28 mouse cellular contexts compared by ENCODE assay signal in the genomic region with DNA sequence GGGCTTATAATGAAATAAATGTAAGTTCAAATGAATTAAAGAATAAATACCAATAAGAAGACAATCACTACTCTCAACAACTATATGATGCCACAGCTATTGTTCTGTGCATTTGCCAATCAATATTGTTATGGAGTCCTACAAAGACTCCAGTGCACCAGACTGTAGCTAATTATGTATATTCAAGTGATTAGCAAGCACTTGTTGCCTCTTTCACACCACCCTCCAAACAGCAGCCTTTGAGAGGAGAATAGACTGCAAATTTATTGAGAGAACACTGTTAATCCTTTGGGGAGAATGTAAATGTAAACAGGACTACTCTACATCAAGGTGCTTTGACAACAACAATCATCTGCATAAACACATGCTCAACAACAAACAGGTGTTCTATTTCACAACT.
"Had no signal": no experiment of that assay in that cellular context is flagged by ENCODE, and none has a peak within 500 bp of the region (broad histone marks: within the 10 kb centered on the region; RNA-seq: fewer than 3 reads in every experiment).

No protein-coding gene starts in this region.

- H3K36me3 ChIP-seq: heart, embryonic 10.5 days; heart, embryonic 12.5 days; hindbrain, embryonic 10.5 days; hindbrain, embryonic 12.5 days; intestine, embryonic 15.5 days; limb, embryonic 10.5 days; limb, embryonic 12.5 days; liver, embryonic 13.5 days; liver, embryonic 15.5 days had no signal

- ATAC-seq: hindbrain, embryonic 16.5 days; inflammation-experienced regulatory T-cells, adult 6 months; intestine, embryonic 15.5 days; intestine, postnatal 0 days; liver, postnatal 0 days had no signal

- H3K9ac ChIP-seq: heart, embryonic 12.5 days; hindbrain, embryonic 12.5 days; hindbrain, embryonic 14.5 days; intestine, embryonic 15.5 days; limb, embryonic 12.5 days; liver, embryonic 13.5 days; liver, embryonic 15.5 days; liver, postnatal 0 days had no signal

- H3K4me2 ChIP-seq: heart, embryonic 12.5 days; hindbrain, embryonic 12.5 days; hindbrain, embryonic 14.5 days; intestine, embryonic 15.5 days; limb, embryonic 12.5 days; liver, embryonic 11.5 days; liver, embryonic 13.5 days; liver, embryonic 15.5 days had no signal

- H3K4me3 ChIP-seq: gastrocnemius, adult 2 months; heart, embryonic 10.5 days; heart, embryonic 12.5 days; hindbrain, embryonic 10.5 days; hindbrain, embryonic 12.5 days; intestine, embryonic 15.5 days; limb, embryonic 10.5 days; limb, embryonic 12.5 days; liver, embryonic 13.5 days; liver, embryonic 15.5 days had no signal

- H3K4me1 ChIP-seq: heart, embryonic 12.5 days; intestine, embryonic 15.5 days; limb, embryonic 10.5 days; limb, embryonic 12.5 days; liver, embryonic 13.5 days; liver, embryonic 15.5 days had no signal

- H3K9me3 ChIP-seq: heart, embryonic 10.5 days; heart, embryonic 12.5 days; hindbrain, embryonic 10.5 days; hindbrain, embryonic 12.5 days; intestine, embryonic 15.5 days; limb, embryonic 10.5 days; limb, embryonic 12.5 days; liver, embryonic 13.5 days; liver, embryonic 15.5 days had no signal

- H3K27me3 ChIP-seq: heart, embryonic 12.5 days; hindbrain, embryonic 12.5 days; intestine, embryonic 15.5 days; limb, embryonic 12.5 days; liver, embryonic 13.5 days; liver, embryonic 15.5 days had no signal

- DNase-seq: gastrocnemius, adult 2 months; gastrocnemius, postnatal 10 days; gastrocnemius, postnatal 25 days; heart, adult 18-20 months; heart, postnatal 10 days; heart, postnatal 4 days; kidney, adult 18-20 months; kidney, adult 8-10 months; kidney, postnatal 10 days; kidney, postnatal 25 days; layer of hippocampus, adult 9-11 months; layer of hippocampus, postnatal 36 days; liver; liver, embryonic 13.5 days; liver, postnatal 0 days had no signal

- H3K27ac ChIP-seq: gastrocnemius, adult 2 months; heart, embryonic 10.5 days; hindbrain, embryonic 10.5 days; hindbrain, embryonic 12.5 days; hindbrain, embryonic 14.5 days; intestine, embryonic 15.5 days; limb, embryonic 10.5 days; limb, embryonic 12.5 days; liver, embryonic 13.5 days; liver, embryonic 15.5 days had no signal
